Mouse (Mus musculus) inflammation-experienced regulatory T-cells, adult 16 weeks (primary cell): ENCODE results near the gene Trim15. TPM values are rescaled to one million over a fixed set of nuclear protein-coding genes. Genes with fewer than 3 reads are reported as not detected.

Experiments used
- polyA plus RNA-seq: library from polyadenylated mRNA; unstranded; fragments of 100-300 nt; shearing (Covaris generic); gene quantifications from one replicate; pipeline ENCODE4 v1.2.1, GENCODE M21; 2017

Gene Trim15
- polyA plus RNA-seq = 0.33 TPM

GRCm38 (mm10) chr17:36866719-36867527, at the start of gene Trim15:
TSS of gene Trim15 (minus strand) at chr17:36867210.

GRCm38 (mm10) chr17:36897552-36898205, 30.7 kb upstream of the Trim15 start, which contains the start of gene Trim31:
TSS of gene Trim31 (plus strand) at chr17:36898118.

GRCm38 (mm10) chr17:36890073-36890903, 23.3 kb upstream of the Trim15 start, which contains the start of gene Trim40:
TSS of gene Trim40 (minus strand) at chr17:36890123.

GRCm38 (mm10) chr17:36869284-36869954, 2.4 kb upstream of the Trim15 start, which contains the start of gene Trim10:
TSS of gene Trim10 (plus strand) at chr17:36869574.

GRCm38 (mm10) chr17:36836874-36837647, 29.9 kb downstream of the Trim15 start, which contains the start of gene Trim26:
TSS of gene Trim26 (plus strand) at chr17:36837134.

GRCm38 (mm10) chr17:36811871-36812270, 55.1 kb downstream of the Trim15 start, which contains the start of gene H2-M10.6:
TSS of gene H2-M10.6 (plus strand) at chr17:36812171.

Other genes with a start within 250 kb of the Trim15 start
- gene H2-M9, start 224.5 kb downstream of the Trim15 start, polyA plus RNA-seq = not detected
- not detected for gene H2-M1, start 195.0 kb downstream of the Trim15 start, polyA plus RNA-seq
- not detected for gene H2-M10.5, start 94.3 kb downstream of the Trim15 start, polyA plus RNA-seq
- not detected for gene H2-M10.6, start 55.0 kb downstream of the Trim15 start, polyA plus RNA-seq
- gene Trim26, start 30.1 kb downstream of the Trim15 start, polyA plus RNA-seq = 160 TPM
- 0.55 TPM for gene Trim10, start 2.4 kb upstream of the Trim15 start, polyA plus RNA-seq
- not detected for gene Trim40, start 22.9 kb upstream of the Trim15 start, polyA plus RNA-seq
- not detected for gene Trim31, start 30.9 kb upstream of the Trim15 start, polyA plus RNA-seq
- 0.49 TPM for gene Rnf39, start 75.7 kb upstream of the Trim15 start, polyA plus RNA-seq
- 173 TPM for gene Ppp1r11, start 84.5 kb upstream of the Trim15 start, polyA plus RNA-seq
- gene Znrd1, start 91.3 kb upstream of the Trim15 start, polyA plus RNA-seq = 93.5 TPM
- gene Znrd1as, start 91.4 kb upstream of the Trim15 start, polyA plus RNA-seq = 5.4 TPM
- gene 2410137M14Rik, start 114.0 kb upstream of the Trim15 start, polyA plus RNA-seq = not detected
- gene H2-M5, start 122.3 kb upstream of the Trim15 start, polyA plus RNA-seq = 0.54 TPM
- gene Zfp57, start 134.0 kb upstream of the Trim15 start, polyA plus RNA-seq = not detected
- gene Mog, start 156.2 kb upstream of the Trim15 start, polyA plus RNA-seq = not detected
- gene Gabbr1, start 178.8 kb upstream of the Trim15 start, polyA plus RNA-seq = 10.6 TPM
- gene Olfr90, start 221.3 kb upstream of the Trim15 start, polyA plus RNA-seq = not detected
- gene Olfr91, start 231.1 kb upstream of the Trim15 start, polyA plus RNA-seq = not detected